Mouse (Mus musculus): ENCODE measurements at regions not wholly inside any gene's neighbourhood (a gene's known extent, or its start where the extent isn't known, plus 50 kb on each side); places are given as distances from the start of the nearest gene placed in this dataset.

DNA sequence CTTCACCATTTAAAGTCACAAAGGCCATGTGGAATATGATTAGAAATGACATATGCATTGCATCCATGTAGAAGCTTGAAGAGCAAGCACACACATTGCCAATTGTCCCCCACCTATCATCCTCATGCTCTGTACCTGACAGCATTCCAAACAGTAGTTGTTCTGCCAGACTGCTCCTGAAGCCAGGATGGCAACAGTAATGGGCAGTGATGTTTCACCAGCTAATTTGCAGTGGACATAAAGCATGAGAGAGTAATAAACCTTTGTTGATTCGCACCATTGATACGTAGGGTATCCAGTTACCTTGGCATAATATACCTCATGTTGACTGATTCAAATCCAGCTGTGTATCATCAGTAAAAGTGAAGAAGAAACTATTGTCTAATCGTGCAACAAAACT, 606.5 kb upstream of the Celf2 start:
- in situ Hi-C loops (cut with MboI; ENCODE audit: low pct_ligation_motif_present, low pct_unique_long_range_greater_than_20kb, low sequenced_read_pairs) (no loop called here), dilution Hi-C loops (cut with MboI; ENCODE audit: extremely low pct_ligation_motif_present, extremely low pct_unique_long_range_greater_than_20kb, low sequenced_read_pairs) (no loop called here)
- no peak overlapping the region for H3K9ac ChIP-seq (ENCODE audit: insufficient read depth, low read depth)
- H3K4me2 ChIP-seq (ENCODE audit: insufficient read depth, low read depth, poor library complexity, severe bottlenecking): no peak overlapping the region
- no peak overlapping the region for H3K4me3 ChIP-seq (replicated peaks in 1 of 3; ENCODE audit: low read depth in 2 of 3, low read length in 2 of 3, poor library complexity in 1 of 3)
- no peak for DNase-seq (ENCODE audit: extremely low read depth)
- no peaks in the 10 kb centered on the region for H3K79me2 ChIP-seq (replicated peaks; ENCODE audit: control insufficient read depth, extremely low read depth, insufficient read depth, poor library complexity, severe bottlenecking)
- peaks cover 0 to 19% of the 10 kb centered on the region in 2 experiments; a peak in 2 of 4 replicates for H3K4me1 ChIP-seq (ENCODE audit: control insufficient read depth in 1 of 2, insufficient read depth in 2 of 2)
- H3K27me3 ChIP-seq (replicated peaks): no peaks in the 10 kb centered on the region
- H3K9me3 ChIP-seq (replicated peaks; ENCODE audit: low read length): no peaks in the 10 kb centered on the region
- no peaks in the 10 kb centered on the region for H3K36me3 ChIP-seq (replicated peaks in 1 of 2; ENCODE audit: control insufficient read depth in 1 of 2, insufficient read depth in 1 of 2, low read length in 1 of 2)
- no peak overlapping the region for H3K27ac ChIP-seq (ENCODE audit: insufficient read depth, low read depth)
- TF ChIP-seq MAFK (IDR thresholded peaks at IDR 0.05; ENCODE audit: insufficient replicate concordance, low read length): no peak
- no peak for TF ChIP-seq EP300 (IDR thresholded peaks at IDR 0.05; ENCODE audit: low read length)
- TF ChIP-seq MAX (IDR thresholded peaks at IDR 0.05; ENCODE audit: low read length): no peak
- no peak for TF ChIP-seq PAX5 (IDR thresholded peaks at IDR 0.05; ENCODE audit: low read length)
- no peak for TF ChIP-seq GABPA (IDR thresholded peaks at IDR 0.05; ENCODE audit: insufficient replicate concordance, low read depth, low read length)
- no peak for TF ChIP-seq SIN3A (IDR thresholded peaks at IDR 0.05; ENCODE audit: low read length)
- no peak for TF ChIP-seq ZC3H11A (IDR thresholded peaks at IDR 0.05; ENCODE audit: low read depth, low read length)
- TF ChIP-seq ZNF384 (IDR thresholded peaks at IDR 0.05; ENCODE audit: low read depth, low read length): no peak
- TF ChIP-seq HCFC1 (IDR thresholded peaks at IDR 0.05; ENCODE audit: low read depth, low read length): no peak
- no peak for TF ChIP-seq CHD1 (IDR thresholded peaks at IDR 0.05; ENCODE audit: low read depth, low read length)
- TF ChIP-seq MEF2A (IDR thresholded peaks at IDR 0.05; ENCODE audit: borderline replicate concordance, low read depth, low read length): no peak
- TF ChIP-seq JUN (IDR thresholded peaks at IDR 0.05; ENCODE audit: insufficient read depth, low read depth, low read length): no peak
- TF ChIP-seq E2F4 (IDR thresholded peaks at IDR 0.05; ENCODE audit: insufficient replicate concordance, low read depth, low read length): no peak
- TF ChIP-seq JUND (conservative IDR thresholded peaks at IDR 0.05; ENCODE audit: low read depth, low read length): no peak
- no peak for TF ChIP-seq NELFE (IDR thresholded peaks at IDR 0.05; ENCODE audit: low read depth, low read length)
- TF ChIP-seq CTCF (conservative IDR thresholded peaks at IDR 0.05 in 1 of 2, IDR thresholded peaks at IDR 0.05 in 1 of 2; ENCODE audit: low read depth in 2 of 2, low read length in 2 of 2): no peak
- TF ChIP-seq TBP (conservative IDR thresholded peaks at IDR 0.05; ENCODE audit: low read depth, low read length): no peak
- no peak for TF ChIP-seq RCOR1 (conservative IDR thresholded peaks at IDR 0.05; ENCODE audit: low read depth, low read length)
- no peak for TF ChIP-seq RAD21 (IDR thresholded peaks at IDR 0.05; ENCODE audit: low read depth, low read length)

DNA sequence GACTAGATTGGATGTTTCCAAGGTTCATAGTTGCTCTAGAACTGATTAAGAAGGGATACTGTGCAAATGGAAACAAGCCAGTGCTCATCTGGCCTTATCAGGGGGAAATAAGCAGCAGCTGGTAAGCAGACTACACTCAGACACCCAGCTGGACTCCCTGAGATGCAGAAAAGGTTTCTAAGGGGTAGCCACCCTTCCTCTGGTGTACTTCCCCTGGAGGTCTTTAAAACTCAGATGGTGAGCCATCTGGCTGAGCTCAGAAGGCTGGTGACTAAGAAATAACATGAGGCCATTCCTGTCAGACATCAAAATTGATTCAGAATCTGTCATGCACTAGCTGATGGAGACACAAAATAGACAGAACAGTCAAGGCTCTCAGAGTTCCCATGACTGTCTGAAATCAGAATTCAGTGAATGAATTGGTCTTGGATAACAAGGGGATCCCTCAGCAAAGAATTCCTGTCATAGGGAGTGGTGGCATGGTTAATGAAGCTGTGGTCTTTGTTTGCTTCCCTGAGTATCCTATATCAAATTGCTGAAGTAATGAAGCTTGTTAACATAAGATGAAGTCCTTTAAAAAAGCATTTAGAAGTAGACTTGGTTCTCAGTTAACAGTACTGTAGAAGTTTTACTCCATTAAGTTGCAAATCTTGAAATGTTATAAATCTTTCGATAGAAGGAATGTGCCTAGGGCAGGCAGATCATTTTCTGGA, 603.2 kb upstream of the Celf2 start:
- dilution Hi-C loops (cut with MboI; ENCODE audit: extremely low pct_ligation_motif_present, extremely low pct_unique_long_range_greater_than_20kb, low sequenced_read_pairs): no loop called here
- in situ Hi-C loops (cut with MboI; ENCODE audit: low pct_ligation_motif_present, low pct_unique_long_range_greater_than_20kb, low sequenced_read_pairs): no loop called here
- H3K9ac ChIP-seq (ENCODE audit: insufficient read depth, low read depth): no peak overlapping the region
- DNase-seq (ENCODE audit: extremely low read depth): peak; percentile 64
- no peaks in the 10 kb centered on the region for H3K79me2 ChIP-seq (replicated peaks; ENCODE audit: control insufficient read depth, extremely low read depth, insufficient read depth, poor library complexity, severe bottlenecking)
- no peaks in the 10 kb centered on the region for H3K9me3 ChIP-seq (replicated peaks; ENCODE audit: low read length)
- no peaks in the 10 kb centered on the region for H3K36me3 ChIP-seq (replicated peaks in 1 of 2; ENCODE audit: control insufficient read depth in 1 of 2, insufficient read depth in 1 of 2, low read length in 1 of 2)
- no peaks in the 10 kb centered on the region for H3K27me3 ChIP-seq (replicated peaks)
- TF ChIP-seq TBP (conservative IDR thresholded peaks at IDR 0.05; ENCODE audit: low read depth, low read length) (no peak), TCF12 (IDR thresholded peaks at IDR 0.05; ENCODE audit: low read depth, low read length) (peak; percentile 37; the same call in 1 of the 2 replicates), ETS1 (conservative IDR thresholded peaks at IDR 0.05; ENCODE audit: low read depth, low read length) (0 out of 2 replicates have a peak, but pooled peaks have one; percentile 38), GABPA (IDR thresholded peaks at IDR 0.05; ENCODE audit: insufficient replicate concordance, low read depth, low read length) (no peak)
- H3K4me3 ChIP-seq (replicated peaks in 1 of 3; ENCODE audit: low read depth in 2 of 3, low read length in 2 of 3, poor library complexity in 1 of 3): no peak overlapping the region
- H3K4me1 ChIP-seq (ENCODE audit: control insufficient read depth in 1 of 2, insufficient read depth in 2 of 2): peaks cover 0 to 19% of the 10 kb centered on the region in 2 experiments; a peak in 2 of 4 replicates
- H3K4me2 ChIP-seq (ENCODE audit: insufficient read depth, low read depth, poor library complexity, severe bottlenecking): no peak overlapping the region
- no peak overlapping the region for H3K27ac ChIP-seq (ENCODE audit: insufficient read depth, low read depth)

All from CH12.LX (cell line).